Mouse (Mus musculus): Measurements from ENCODE around the gene Bst1. TPM values are rescaled to one million over a fixed set of nuclear protein-coding genes. Genes with fewer than 3 reads are reported as not detected.
A peak's percentile ranks its signal among the peaks of the same experiment; 100 is the strongest.

Gene Bst1
- polyA plus RNA-seq, 1 experiment from 2014 or later: 2.0 TPM

GRCm38 (mm10) chr5:43786607-43787006, 32.1 kb upstream of the Bst1 start:
- ATAC-seq (ENCODE audit: low read depth): no peak
- no peak overlapping the region for H3K4me3 ChIP-seq (ENCODE audit: low read length)
- no peaks in the 10 kb centered on the region for H3K9me3 ChIP-seq (ENCODE audit: control insufficient read depth, low read length)
- peaks cover 7% of the 10 kb centered on the region; the same call in 1 of the 2 replicates for H3K4me1 ChIP-seq (replicated peaks; ENCODE audit: control insufficient read depth, insufficient read depth, low read length)
- H3K9ac ChIP-seq (ENCODE audit: low read length): no peak overlapping the region
- no peak overlapping the region for H3K4me2 ChIP-seq (ENCODE audit: low read depth, low read length)
- no peak overlapping the region for H3K27ac ChIP-seq (ENCODE audit: low read length)
- 83% methylated on average over 4 of the region's 4 CpGs for WGBS
- H3K36me3 ChIP-seq (ENCODE audit: control insufficient read depth, insufficient read depth, low read length): no peaks in the 10 kb centered on the region
- no peaks in the 10 kb centered on the region for H3K27me3 ChIP-seq (ENCODE audit: control insufficient read depth, insufficient read depth, low read depth, low read length)

DNA sequence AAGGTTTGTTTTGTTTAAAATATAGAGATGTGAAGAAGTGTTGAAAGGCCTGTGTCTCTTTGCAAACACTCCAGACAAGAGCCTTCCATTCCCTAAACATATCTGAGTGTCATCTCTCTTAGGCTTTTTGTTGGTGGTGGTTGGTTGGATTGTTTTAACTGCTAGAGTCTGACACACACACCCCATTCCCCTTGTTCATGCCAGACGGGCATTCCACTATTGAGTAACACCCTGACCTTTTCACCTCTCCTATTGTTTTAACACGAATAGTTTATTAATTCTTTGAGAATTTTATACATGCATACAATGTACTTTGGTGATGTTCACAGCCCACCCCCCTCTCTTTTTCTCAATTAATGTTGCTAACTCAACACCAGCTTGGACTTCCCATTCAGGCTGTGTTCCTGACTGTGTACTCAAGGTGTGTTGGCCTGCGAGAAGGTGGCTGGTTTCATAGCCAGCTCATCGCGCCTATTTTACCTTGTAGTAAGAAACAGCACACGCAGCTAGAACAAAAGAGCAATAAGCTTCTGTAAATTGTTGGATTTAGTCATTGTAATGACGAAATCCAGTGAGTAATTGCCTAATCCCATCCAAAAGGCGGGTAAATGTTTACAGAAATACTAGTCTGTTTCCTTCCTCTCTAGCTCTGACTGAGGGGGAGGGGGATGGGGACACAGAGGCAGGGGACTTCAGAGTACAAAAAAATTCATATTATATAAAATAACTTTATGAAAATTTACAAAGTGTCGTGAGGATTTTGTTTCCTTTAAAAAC, 30.5 kb upstream of the Bst1 start:
- Histone ChIP-seq H3K4me2 (ENCODE audit: low read depth, low read length) (no peak overlapping the region), H3K36me3 (ENCODE audit: control insufficient read depth, insufficient read depth, low read length) (no peaks in the 10 kb centered on the region), H3K27ac (ENCODE audit: low read length) (no peak overlapping the region; the same call in 1 of the 2 replicates), H3K4me3 (ENCODE audit: low read length) (no peak overlapping the region), H3K9ac (ENCODE audit: low read length) (no peak overlapping the region), H3K9me3 (ENCODE audit: control insufficient read depth, low read length) (no peaks in the 10 kb centered on the region), H3K4me1 (replicated peaks; ENCODE audit: control insufficient read depth, insufficient read depth, low read length) (peaks cover 4% of the 10 kb centered on the region; the same call in 1 of the 2 replicates), H3K27me3 (ENCODE audit: control insufficient read depth, insufficient read depth, low read depth, low read length) (no peaks in the 10 kb centered on the region)
- WGBS: 46% methylated on average over 9 of the region's 9 CpGs
- ATAC-seq (ENCODE audit: low read depth): peak; percentile 83

DNA sequence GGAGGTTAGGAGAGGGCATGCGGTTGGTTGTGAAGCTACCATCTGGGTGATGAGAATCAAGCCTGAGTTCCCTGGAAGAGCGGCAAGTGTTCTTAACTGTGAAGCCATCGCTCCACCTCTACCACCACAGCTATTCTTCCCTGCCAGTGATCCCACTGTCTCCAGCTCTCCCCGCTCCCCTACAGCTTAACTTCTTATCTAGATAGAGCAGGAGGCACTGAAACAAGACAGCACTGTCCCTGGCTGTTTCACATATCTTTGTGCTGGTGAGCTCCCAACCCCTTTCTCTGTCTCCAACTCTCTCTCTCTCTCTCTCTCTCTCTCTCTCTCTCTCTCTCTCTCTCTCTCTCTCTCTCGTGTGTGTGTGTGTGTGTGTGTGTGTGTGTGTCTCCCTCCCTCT, 26.3 kb upstream of the Bst1 start:
- Histone ChIP-seq H3K9ac (ENCODE audit: low read length) (no peak overlapping the region), H3K27me3 (ENCODE audit: control insufficient read depth, insufficient read depth, low read depth, low read length) (no peaks in the 10 kb centered on the region), H3K9me3 (ENCODE audit: control insufficient read depth, low read length) (no peaks in the 10 kb centered on the region), H3K36me3 (ENCODE audit: control insufficient read depth, insufficient read depth, low read length) (no peaks in the 10 kb centered on the region), H3K4me1 (replicated peaks; ENCODE audit: control insufficient read depth, insufficient read depth, low read length) (peaks cover 4% of the 10 kb centered on the region; the same call in 1 of the 2 replicates), H3K4me3 (ENCODE audit: low read length) (no peak overlapping the region), H3K4me2 (ENCODE audit: low read depth, low read length) (no peak overlapping the region), H3K27ac (ENCODE audit: low read length) (no peak overlapping the region)
- 71% methylated on average over 5 of the region's 5 CpGs for WGBS
- no peak for ATAC-seq (ENCODE audit: low read depth)

- Histone ChIP-seq H3K27me3 (ENCODE audit: control insufficient read depth, insufficient read depth, low read depth, low read length) (no peaks in the 10 kb centered on the region), H3K36me3 (ENCODE audit: control insufficient read depth, insufficient read depth, low read length) (no peaks in the 10 kb centered on the region), H3K4me2 (ENCODE audit: low read depth, low read length) (no peak overlapping the region), H3K27ac (ENCODE audit: low read length) (no peak overlapping the region), H3K9me3 (ENCODE audit: control insufficient read depth, low read length) (no peaks in the 10 kb centered on the region), H3K9ac (ENCODE audit: low read length) (no peak overlapping the region), H3K4me3 (ENCODE audit: low read length) (no peak overlapping the region), H3K4me1 (replicated peaks; ENCODE audit: control insufficient read depth, insufficient read depth, low read length) (no peaks in the 10 kb centered on the region; the same call in 1 of the 2 replicates)
- ATAC-seq (ENCODE audit: low read depth): no peak
- WGBS: 71% methylated on average over 5 of the region's 5 CpGs
Measured at GRCm38 (mm10) chr5:43799530-43799929, 19.2 kb upstream of the Bst1 start.

GRCm38 (mm10) chr5:43800700-43801099, 18.0 kb upstream of the Bst1 start:
- no peaks in the 10 kb centered on the region for H3K36me3 ChIP-seq (ENCODE audit: control insufficient read depth, insufficient read depth, low read length)

GRCm38 (mm10) chr5:43801253-43801652, 17.4 kb upstream of the Bst1 start:
- Histone ChIP-seq H3K4me2 (ENCODE audit: low read depth, low read length) (no peak overlapping the region), H3K4me3 (ENCODE audit: low read length) (no peak overlapping the region), H3K27me3 (ENCODE audit: control insufficient read depth, insufficient read depth, low read depth, low read length) (no peaks in the 10 kb centered on the region), H3K27ac (ENCODE audit: low read length) (no peak overlapping the region), H3K9ac (ENCODE audit: low read length) (no peak overlapping the region), H3K9me3 (ENCODE audit: control insufficient read depth, low read length) (no peaks in the 10 kb centered on the region), H3K4me1 (replicated peaks; ENCODE audit: control insufficient read depth, insufficient read depth, low read length) (no peaks in the 10 kb centered on the region; the same call in 1 of the 2 replicates), H3K36me3 (ENCODE audit: control insufficient read depth, insufficient read depth, low read length) (no peaks in the 10 kb centered on the region)
- ATAC-seq (ENCODE audit: low read depth): no peak

More at GRCm38 (mm10) chr5:43800700-43801099, 18.0 kb upstream of the Bst1 start:
- Histone ChIP-seq H3K4me1 (replicated peaks; ENCODE audit: control insufficient read depth, insufficient read depth, low read length) (no peaks in the 10 kb centered on the region; the same call in 1 of the 2 replicates), H3K9me3 (ENCODE audit: control insufficient read depth, low read length) (no peaks in the 10 kb centered on the region), H3K4me3 (ENCODE audit: low read length) (no peak overlapping the region), H3K27me3 (ENCODE audit: control insufficient read depth, insufficient read depth, low read depth, low read length) (no peaks in the 10 kb centered on the region), H3K4me2 (ENCODE audit: low read depth, low read length) (no peak overlapping the region), H3K27ac (ENCODE audit: low read length) (no peak overlapping the region), H3K9ac (ENCODE audit: low read length) (no peak overlapping the region)
- WGBS: 38% methylated on average over 1 of the region's 1 CpGs
- no peak for ATAC-seq (ENCODE audit: low read depth)

GRCm38 (mm10) chr5:43801798-43802197, 16.9 kb upstream of the Bst1 start:
- ATAC-seq (ENCODE audit: low read depth): peak; percentile 62; the same call in 1 of the 2 replicates
- no peaks in the 10 kb centered on the region for H3K27me3 ChIP-seq (ENCODE audit: control insufficient read depth, insufficient read depth, low read depth, low read length)
- H3K4me2 ChIP-seq (ENCODE audit: low read depth, low read length): no peak overlapping the region
- H3K4me1 ChIP-seq (replicated peaks; ENCODE audit: control insufficient read depth, insufficient read depth, low read length): no peaks in the 10 kb centered on the region; the same call in 1 of the 2 replicates
- no peak overlapping the region for H3K27ac ChIP-seq (ENCODE audit: low read length)
- H3K36me3 ChIP-seq (ENCODE audit: control insufficient read depth, insufficient read depth, low read length): no peaks in the 10 kb centered on the region
- H3K4me3 ChIP-seq (ENCODE audit: low read length): no peak overlapping the region
- no peak overlapping the region for H3K9ac ChIP-seq (ENCODE audit: low read length)
- H3K9me3 ChIP-seq (ENCODE audit: control insufficient read depth, low read length): no peaks in the 10 kb centered on the region
- WGBS: 61% methylated on average over 4 of the region's 4 CpGs

DNA sequence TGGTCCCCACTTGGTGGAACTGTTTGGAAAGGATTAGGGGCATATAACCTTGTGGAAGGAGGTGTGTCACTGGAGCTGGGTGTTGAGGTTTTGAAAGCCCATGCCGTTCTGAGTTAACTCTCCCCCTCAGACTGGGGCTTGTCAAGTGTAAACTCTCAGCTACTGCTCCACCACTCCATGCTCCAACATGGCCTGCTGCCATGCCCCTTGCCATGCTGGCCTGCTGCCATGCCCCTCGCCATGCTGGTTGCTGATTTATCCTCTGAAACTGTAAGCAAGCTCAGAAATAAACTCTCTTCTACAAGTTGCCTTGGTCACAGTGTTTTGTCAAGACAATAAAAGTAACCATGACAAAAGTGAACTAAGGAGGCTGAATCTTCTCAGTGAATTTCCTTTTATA, 13.3 kb upstream of the Bst1 start:
- Histone ChIP-seq H3K4me2 (ENCODE audit: low read depth, low read length) (no peak overlapping the region), H3K27ac (ENCODE audit: low read length) (no peak overlapping the region), H3K9ac (ENCODE audit: low read length) (no peak overlapping the region), H3K4me1 (replicated peaks; ENCODE audit: control insufficient read depth, insufficient read depth, low read length) (peaks cover 3% of the 10 kb centered on the region), H3K36me3 (ENCODE audit: control insufficient read depth, insufficient read depth, low read length) (no peaks in the 10 kb centered on the region), H3K9me3 (ENCODE audit: control insufficient read depth, low read length) (no peaks in the 10 kb centered on the region), H3K4me3 (ENCODE audit: low read length) (no peak overlapping the region), H3K27me3 (ENCODE audit: control insufficient read depth, insufficient read depth, low read depth, low read length) (no peaks in the 10 kb centered on the region)
- ATAC-seq (ENCODE audit: low read depth): no peak
- 59% methylated on average over 2 of the region's 2 CpGs for WGBS

DNA sequence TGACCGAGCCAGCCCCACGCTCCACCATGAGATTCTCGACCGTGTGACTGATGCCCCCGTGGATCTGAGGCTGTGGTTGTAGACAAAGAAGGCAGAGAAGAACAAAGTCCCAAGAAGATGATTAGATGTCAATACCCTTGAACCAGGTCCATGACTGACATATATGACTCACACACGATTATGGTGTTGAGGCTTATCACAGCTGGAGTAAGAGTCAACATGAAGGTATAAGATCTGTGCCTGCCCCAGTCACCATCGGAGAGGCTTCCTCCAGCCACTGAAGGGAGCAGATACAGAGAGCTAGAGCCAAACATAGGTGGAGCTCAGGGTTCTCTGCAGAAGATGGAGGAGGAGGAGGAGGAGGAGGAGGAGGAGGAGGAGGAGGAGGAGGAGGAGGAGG, 12.3 kb upstream of the Bst1 start:
- ATAC-seq (ENCODE audit: low read depth): no peak
- H3K4me2 ChIP-seq (ENCODE audit: low read depth, low read length): no peak overlapping the region
- peaks cover 3% of the 10 kb centered on the region for H3K4me1 ChIP-seq (replicated peaks; ENCODE audit: control insufficient read depth, insufficient read depth, low read length)
- WGBS: 87% methylated on average over 7 of the region's 7 CpGs
- no peaks in the 10 kb centered on the region for H3K9me3 ChIP-seq (ENCODE audit: control insufficient read depth, low read length)
- H3K4me3 ChIP-seq (ENCODE audit: low read length): no peak overlapping the region
- no peaks in the 10 kb centered on the region for H3K27me3 ChIP-seq (ENCODE audit: control insufficient read depth, insufficient read depth, low read depth, low read length)
- H3K36me3 ChIP-seq (ENCODE audit: control insufficient read depth, insufficient read depth, low read length): no peaks in the 10 kb centered on the region
- H3K27ac ChIP-seq (ENCODE audit: low read length): no peak overlapping the region
- no peak overlapping the region for H3K9ac ChIP-seq (ENCODE audit: low read length)
